Mouse (Mus musculus) embryonic facial prominence, embryonic 11.5 days (tissue): ENCODE data around the gene Prr19. TPM values are rescaled to one million over a fixed set of nuclear protein-coding genes. Genes with fewer than 3 reads are reported as not detected.

Experiments used
- ATAC-seq: fragments of 200-750 bp; cut with Nextera tagmentation; replicated peaks from 2 replicates; pipeline ENCODE4 v1.8.0; 2017; ENCODE audit warnings: low read depth; ENCODE audit not compliant: insufficient number of reproducible peaks, low FRiP score, low TSS enrichment
- DNase-seq: peaks from one replicate; pipeline ENCODE4 v3.0.0-alpha.2; 2015; ENCODE audit warnings: low spot score
- H3K27ac ChIP-seq: fragments of 300-500 bp; sonication (generic); replicated peaks from 2 replicates; pipeline ENCODE4 v1.5.1; 2014; ENCODE audit warnings: mild to moderate bottlenecking, low read depth, low read length, control low read depth
- H3K27me3 ChIP-seq: fragments of 300-500 bp; sonication (generic); 2 replicates; pipeline ENCODE4 v1.6.1; 2014; ENCODE audit warnings: mild to moderate bottlenecking, low read length, moderate library complexity, mixed read lengths; ENCODE audit not compliant: control insufficient read depth, insufficient read depth
- H3K36me3 ChIP-seq: fragments of 300-500 bp; sonication (generic); replicated peaks from 2 replicates; pipeline ENCODE4 v1.6.1; 2014; ENCODE audit warnings: low read depth, mild to moderate bottlenecking, low read length, moderate library complexity, mixed read lengths; ENCODE audit not compliant: control insufficient read depth, insufficient read depth
- H3K4me1 ChIP-seq: fragments of 300-500 bp; sonication (generic); 2 replicates; pipeline ENCODE4 v1.6.1; 2014; ENCODE audit warnings: low read length, mixed read lengths; ENCODE audit not compliant: control insufficient read depth, insufficient read depth
- H3K4me2 ChIP-seq: fragments of 300-500 bp; sonication (generic); 2 replicates; pipeline ENCODE4 v1.6.1; 2014; ENCODE audit warnings: low read depth, mild to moderate bottlenecking, control low read depth, low read length, moderate library complexity
- H3K4me3 ChIP-seq: fragments of 300-500 bp; sonication (generic); 2 replicates; pipeline ENCODE4 v1.5.1; 2014; ENCODE audit warnings: low read depth, low read length, control low read depth
- H3K9ac ChIP-seq: fragments of 300-500 bp; sonication (generic); replicated peaks from 2 replicates; pipeline ENCODE4 v1.6.1; 2014; ENCODE audit warnings: mild to moderate bottlenecking, control low read depth, low read length
- H3K9me3 ChIP-seq: fragments of 300-500 bp; sonication (generic); replicated peaks from 2 replicates; pipeline ENCODE4 v1.6.1; 2016; ENCODE audit warnings: mild to moderate bottlenecking, low read length, inconsistent platforms, mixed read lengths; ENCODE audit not compliant: control insufficient read depth
- WGBS: fragments of 180-500 bp; shearing (Covaris S2); extraction: QIAGEN DNeasy Blood & Tissue Kit; methylation state at CpG from one replicate; pipeline ENCODE4 v1.1.7; 2014; 5-methylcytosine and 5-hydroxymethylcytosine counted together
- polyA plus RNA-seq: library from polyadenylated mRNA; unstranded; fragments of >200 nt; fragmentation: Nextera tagmentation; extraction: Ambion mirVana; gene quantifications from 2 replicates; pipeline ENCODE4 v1.2.1, GENCODE M21; 2014

Prr19 gene
- polyA plus RNA-seq, 1 experiment from 2014 or later: 1.6 TPM

GRCm38 (mm10) chr7:25272445-25273258 is 28.6 kb upstream of the Prr19 start:
- no peak for ATAC-seq

GRCm38 (mm10) chr7:25273259-25274241 is 27.7 kb upstream of the Prr19 start:
- no peak overlapping the region for H3K9ac ChIP-seq
- H3K4me1 ChIP-seq: peaks cover 8% of the 10 kb centered on the region; the same call in 1 of the 2 replicates

More at GRCm38 (mm10) chr7:25272445-25273258, 28.6 kb upstream of the Prr19 start:
- no peak overlapping the region for H3K4me2 ChIP-seq
- H3K9ac ChIP-seq: no peak overlapping the region
- H3K4me1 ChIP-seq: peaks cover 8% of the 10 kb centered on the region; the same call in 1 of the 2 replicates
- H3K27ac ChIP-seq: no peak overlapping the region
- H3K36me3 ChIP-seq: peaks cover 4% of the 10 kb centered on the region; the same call in 1 of the 2 replicates
- H3K4me3 ChIP-seq: no peak overlapping the region
- DNase-seq: no peak
- no peaks in the 10 kb centered on the region for H3K9me3 ChIP-seq
- WGBS: 89% methylated on average over 38 of the region's 38 CpGs
- H3K27me3 ChIP-seq: no peaks in the 10 kb centered on the region

GRCm38 (mm10) chr7:25274571-25274970 is 26.6 kb upstream of the Prr19 start:
- H3K9ac ChIP-seq: no peak overlapping the region
- 71% methylated on average over 5 of the region's 5 CpGs for WGBS
- no peaks in the 10 kb centered on the region for H3K9me3 ChIP-seq
- no peak overlapping the region for H3K4me2 ChIP-seq
- 0 out of 2 replicates have a peak, but pooled peaks cover 2% of the 10 kb centered on the region for H3K4me1 ChIP-seq
- ATAC-seq (no peak), DNase-seq (no peak)
- no peak overlapping the region for H3K4me3 ChIP-seq
- H3K36me3 ChIP-seq: peaks cover 4% of the 10 kb centered on the region; the same call in 1 of the 2 replicates
- H3K27ac ChIP-seq: no peak overlapping the region
- no peaks in the 10 kb centered on the region for H3K27me3 ChIP-seq

More at GRCm38 (mm10) chr7:25273259-25274241, 27.7 kb upstream of the Prr19 start:
- no peak for DNase-seq
- Histone ChIP-seq H3K9me3 (no peaks in the 10 kb centered on the region), H3K4me3 (no peak overlapping the region), H3K4me2 (no peak overlapping the region), H3K27ac (no peak overlapping the region), H3K36me3 (peaks cover 4% of the 10 kb centered on the region; the same call in 1 of the 2 replicates), H3K27me3 (no peaks in the 10 kb centered on the region)
- WGBS: 89% methylated on average over 22 of the region's 22 CpGs
- ATAC-seq: no peak

- no peak overlapping the region for H3K4me2 ChIP-seq
- H3K4me3 ChIP-seq: no peak overlapping the region
- WGBS: 87% methylated on average over 3 of the region's 3 CpGs
- H3K9me3 ChIP-seq: no peaks in the 10 kb centered on the region
- DNase-seq: no peak
- peaks cover 4% of the 10 kb centered on the region; the same call in 1 of the 2 replicates for H3K36me3 ChIP-seq
- no peak overlapping the region for H3K27ac ChIP-seq
- H3K9ac ChIP-seq: no peak overlapping the region
- H3K4me1 ChIP-seq: peaks cover 2% of the 10 kb centered on the region; the same call in 1 of the 2 replicates
- H3K27me3 ChIP-seq: no peaks in the 10 kb centered on the region
- no peak for ATAC-seq
Observed at GRCm38 (mm10) chr7:25274996-25275395, 26.2 kb upstream of the Prr19 start.

GRCm38 (mm10) chr7:25275555-25276298 is 25.5 kb upstream of the Prr19 start:
- Histone ChIP-seq H3K27me3 (no peaks in the 10 kb centered on the region), H3K36me3 (peaks cover 4% of the 10 kb centered on the region; the same call in 1 of the 2 replicates), H3K4me1 (peaks cover 6% of the 10 kb centered on the region), H3K4me3 (no peak overlapping the region), H3K4me2 (no peak overlapping the region), H3K9me3 (no peaks in the 10 kb centered on the region), H3K9ac (no peak overlapping the region; the same call in 1 of the 2 replicates), H3K27ac (peak overlapping the region; percentile 25)
- ATAC-seq (no peak), DNase-seq (no peak)
- 43% methylated on average over 9 of the region's 9 CpGs for WGBS

- DNase-seq: no peak
- ATAC-seq: no peak
- H3K4me2 ChIP-seq: peak overlapping the region; percentile 97; the same call in 1 of the 2 replicates
Observed at GRCm38 (mm10) chr7:25277405-25277804, 23.8 kb upstream of the Prr19 start.

GRCm38 (mm10) chr7:25277998-25278340 is 23.2 kb upstream of the Prr19 start:
- WGBS: 15% methylated on average over 4 of the region's 4 CpGs
- no peak for ATAC-seq
- peak overlapping the region; percentile 14; the same call in 1 of the 2 replicates for H3K9ac ChIP-seq

More at GRCm38 (mm10) chr7:25277405-25277804, 23.8 kb upstream of the Prr19 start:
- Histone ChIP-seq H3K36me3 (no peaks in the 10 kb centered on the region), H3K4me1 (peaks cover 13% of the 10 kb centered on the region), H3K27me3 (no peaks in the 10 kb centered on the region), H3K27ac (no peak overlapping the region; the same call in 1 of the 2 replicates), H3K4me3 (no peak overlapping the region), H3K9ac (no peak overlapping the region; the same call in 1 of the 2 replicates), H3K9me3 (no peaks in the 10 kb centered on the region)
- whole genome bisulfite sequencing: 76% methylated on average over 4 of the region's 4 CpGs

More at GRCm38 (mm10) chr7:25277998-25278340, 23.2 kb upstream of the Prr19 start:
- peak overlapping the region; percentile 97 for H3K4me2 ChIP-seq
- H3K27ac ChIP-seq: peak overlapping the region; percentile 97
- no peak for DNase-seq
- H3K9me3 ChIP-seq: no peaks in the 10 kb centered on the region
- peaks cover 13% of the 10 kb centered on the region for H3K4me1 ChIP-seq
- no peaks in the 10 kb centered on the region for H3K27me3 ChIP-seq
- H3K4me3 ChIP-seq: peak overlapping the region; percentile 55
- H3K36me3 ChIP-seq: no peaks in the 10 kb centered on the region
